Mouse (Mus musculus): Measurements from ENCODE around the gene Col5a1. TPM values are rescaled to one million over a fixed set of nuclear protein-coding genes. Genes with fewer than 3 reads are reported as not detected.
A peak's percentile ranks its signal among the peaks of the same experiment; 100 is the strongest.

Col5a1 gene
- total RNA-seq, 2 experiments from 2014 or later, result 132 to 140 TPM

GRCm38 (mm10) chr2:27917177-27917576, 31.0 kb downstream of the Col5a1 start:
- DNase-seq (ENCODE audit: low spot score in 2 of 2), result no peak

DNA sequence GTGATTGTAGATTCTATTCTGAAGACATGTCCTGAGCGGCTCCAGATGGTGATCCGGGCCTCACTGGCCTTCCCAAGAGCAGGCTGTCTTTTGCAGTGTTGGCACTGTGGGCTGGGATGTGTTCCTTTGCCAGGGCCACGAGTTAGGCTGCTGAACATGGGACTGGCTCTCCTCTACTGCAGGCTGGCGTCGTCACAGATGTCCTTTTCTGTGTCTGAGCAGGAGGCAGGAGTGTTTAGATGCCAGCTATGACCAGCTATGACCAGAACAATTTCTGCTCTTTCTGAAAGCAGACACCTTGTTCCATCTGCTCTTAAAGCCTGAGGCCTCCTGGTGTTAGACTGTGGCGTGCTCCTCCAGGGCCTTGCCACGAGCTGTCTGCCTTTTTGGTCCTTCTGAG, 31.9 kb downstream of the Col5a1 start:
- no peak for DNase-seq (ENCODE audit: low spot score in 2 of 2)

GRCm38 (mm10) chr2:27919309-27919850, 33.2 kb downstream of the Col5a1 start:
- no peak for DNase-seq (ENCODE audit: low spot score in 2 of 2)

DNA sequence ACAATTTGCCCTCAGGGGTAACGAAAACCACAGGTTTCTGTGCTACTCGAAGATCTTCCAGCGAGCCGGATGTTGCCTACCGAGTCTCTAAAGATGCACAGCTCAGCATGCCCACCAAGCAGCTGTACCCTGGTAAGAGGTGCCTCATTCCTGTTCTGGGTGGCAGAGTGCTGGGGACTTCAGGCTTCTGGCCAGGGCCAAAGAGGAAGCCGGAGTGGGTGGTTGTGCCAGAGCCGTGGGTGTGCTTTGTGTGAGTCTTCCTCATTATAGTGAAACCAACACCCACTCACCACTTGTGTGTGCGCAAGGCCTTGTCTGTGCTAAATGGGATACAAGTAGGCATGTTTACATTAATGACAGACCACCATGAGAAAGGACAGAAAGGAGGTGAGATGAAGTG, 35.8 kb downstream of the Col5a1 start:
- no peak for DNase-seq (ENCODE audit: low spot score in 2 of 2)

- no peak for DNase-seq (ENCODE audit: low spot score in 2 of 2)
These were observed 37.5 kb downstream of the Col5a1 start for GRCm38 (mm10) chr2:27923718-27924117.

DNA sequence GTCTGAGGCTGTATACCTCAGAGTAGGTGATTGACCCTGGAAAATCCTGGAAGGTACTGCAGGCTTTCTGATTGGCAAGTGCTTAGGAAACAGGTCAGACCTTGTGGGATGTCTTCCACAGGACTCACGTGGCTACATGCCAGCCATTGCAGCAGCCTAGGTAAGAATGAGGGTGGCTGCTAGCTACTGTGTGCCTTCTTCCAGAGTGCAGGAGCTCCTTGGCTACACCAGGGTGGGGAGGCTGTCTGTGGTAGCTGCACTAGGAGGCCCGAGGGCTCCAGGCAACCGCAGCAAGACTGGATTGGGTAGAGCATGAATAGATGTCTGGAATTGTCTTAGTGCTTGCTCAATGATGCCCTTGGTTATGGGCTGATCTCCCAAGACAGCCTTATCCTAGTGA, 38.2 kb downstream of the Col5a1 start:
- no peak for DNase-seq (ENCODE audit: low spot score in 2 of 2)

- peak in 1 of 2 experiments; percentile 24 for DNase-seq (ENCODE audit: low spot score in 2 of 2)
These were observed 40.4 kb downstream of the Col5a1 start for GRCm38 (mm10) chr2:27926478-27927165.

DNA sequence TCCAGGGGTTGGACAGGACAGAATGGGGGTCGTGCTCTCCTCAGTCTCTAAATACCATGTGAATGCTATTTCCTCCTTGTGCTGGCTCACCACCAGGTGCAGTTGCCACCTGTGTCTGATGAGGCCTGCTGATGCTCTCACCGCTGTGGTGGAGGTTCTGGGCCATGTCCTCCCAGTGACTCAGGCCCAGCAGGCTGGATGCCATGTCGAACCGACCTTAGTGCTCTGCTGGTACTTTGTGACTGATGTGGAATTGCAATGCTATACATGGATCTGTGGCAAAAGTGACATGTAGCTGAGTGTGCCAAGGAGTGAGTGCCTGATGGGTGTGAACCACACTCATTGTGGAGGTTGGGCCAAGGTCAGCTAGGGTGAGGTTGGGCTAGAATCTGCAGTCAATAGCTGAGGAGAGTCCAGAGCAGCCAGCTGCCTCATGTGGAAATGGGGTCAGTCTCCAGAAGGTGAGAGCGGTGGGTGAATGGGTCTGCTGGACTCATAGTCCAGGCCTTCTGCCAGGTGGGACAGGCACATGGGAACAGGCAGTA, 44.3 kb downstream of the Col5a1 start:
- no peak for DNase-seq (ENCODE audit: low spot score in 2 of 2)

GRCm38 (mm10) chr2:27931130-27931529, 44.9 kb downstream of the Col5a1 start:
- DNase-seq (ENCODE audit: low spot score in 2 of 2), result no peak

- DNase-seq (ENCODE audit: low spot score in 2 of 2), result no peak
These were observed 45.7 kb downstream of the Col5a1 start for GRCm38 (mm10) chr2:27931971-27932370.

DNA sequence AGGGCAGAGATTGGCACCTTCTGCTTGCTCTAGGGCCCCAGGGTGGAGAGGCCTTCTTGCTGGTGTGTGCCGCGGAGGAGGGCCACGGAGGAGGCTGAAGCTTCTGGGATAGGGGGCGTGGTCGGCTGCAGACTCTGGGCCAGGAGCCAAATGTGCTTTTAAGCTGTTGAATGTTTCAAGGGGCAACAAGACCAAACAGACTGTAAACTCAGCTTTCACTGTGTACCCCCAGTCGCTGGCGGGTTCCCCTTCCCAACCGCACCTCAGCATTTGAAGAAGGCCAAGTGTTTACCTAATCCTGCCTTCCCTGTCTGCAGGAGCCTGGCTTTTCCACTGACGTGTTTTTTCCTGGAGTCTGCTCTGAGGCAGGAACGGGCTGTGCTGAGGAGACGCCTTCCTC, 48.0 kb downstream of the Col5a1 start:
- no peak for DNase-seq (ENCODE audit: low spot score in 2 of 2)

DNA sequence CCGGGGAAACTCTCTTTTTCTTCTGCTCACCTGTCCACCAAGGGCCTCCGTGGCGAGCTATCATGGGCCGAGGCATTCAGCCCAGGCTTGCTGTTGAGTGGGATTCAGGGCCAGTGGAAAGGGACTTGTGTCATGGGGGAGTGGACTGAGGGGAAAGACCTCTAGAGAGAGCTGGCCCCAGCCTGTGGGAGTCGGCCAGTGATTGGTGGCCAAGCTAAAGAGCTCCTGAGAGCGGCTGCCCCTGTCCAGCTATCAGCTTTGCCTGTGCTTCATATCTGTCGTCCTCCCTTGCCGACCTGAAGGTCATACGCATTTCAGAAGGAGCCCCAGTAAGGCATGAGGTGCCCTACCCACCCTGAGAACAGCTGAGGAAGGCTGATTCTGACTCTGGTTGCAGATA, 48.6 kb downstream of the Col5a1 start:
- no peak for DNase-seq (ENCODE audit: low spot score in 2 of 2)

DNA sequence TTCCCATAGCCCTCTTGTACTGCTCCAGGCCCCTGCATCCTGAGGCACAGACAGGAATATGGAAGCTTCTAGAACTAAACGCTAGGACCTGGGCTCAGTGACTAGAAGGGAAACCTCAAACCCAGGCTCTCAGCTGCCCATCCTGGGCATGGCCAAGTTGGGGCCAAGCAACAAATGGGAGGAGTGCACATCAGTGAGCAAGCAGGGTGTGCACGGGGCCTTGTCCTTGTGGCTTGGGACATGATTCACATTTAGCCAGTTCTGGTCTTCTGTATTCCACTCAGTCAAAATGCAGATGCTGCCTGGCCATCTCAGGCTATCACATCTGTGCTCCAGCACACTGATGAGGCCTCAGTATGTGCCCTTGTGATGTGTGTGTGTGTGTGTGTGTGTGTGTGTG, 49.2 kb downstream of the Col5a1 start:
- DNase-seq (ENCODE audit: low spot score in 2 of 2), result no peak

- DNase-seq (ENCODE audit: low spot score in 2 of 2), result peak in 1 of 2 experiments; percentile 43
These were observed 50.5 kb downstream of the Col5a1 start for GRCm38 (mm10) chr2:27936607-27937191.

DNA sequence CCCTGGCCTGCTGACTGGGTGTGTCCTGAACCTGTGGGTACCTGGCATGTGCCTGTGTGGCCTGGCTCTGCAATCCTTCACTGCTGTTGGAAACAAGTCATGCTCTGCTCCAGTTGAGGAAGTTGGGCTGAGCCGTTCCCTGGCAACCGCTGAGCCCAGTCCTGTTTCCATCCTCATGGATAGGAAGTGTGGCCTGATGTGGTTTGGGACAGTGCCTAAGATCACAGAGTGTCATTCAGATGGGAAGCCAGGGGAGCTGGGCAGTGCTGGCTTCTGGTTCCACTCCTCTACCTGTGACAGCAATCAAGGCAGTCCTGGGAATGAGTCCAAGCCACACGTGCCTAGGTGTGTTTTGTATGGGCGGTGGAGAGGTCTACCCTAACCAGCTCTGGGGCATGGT, 53.2 kb downstream of the Col5a1 start:
- no peak for DNase-seq (ENCODE audit: low spot score in 2 of 2)

GRCm38 (mm10) chr2:27940144-27940543, 53.9 kb downstream of the Col5a1 start:
- DNase-seq (ENCODE audit: low spot score in 2 of 2), result no peak

- DNase-seq (ENCODE audit: low spot score in 2 of 2), result no peak
These were observed 61.0 kb downstream of the Col5a1 start for GRCm38 (mm10) chr2:27947252-27947651.

- no peak for DNase-seq (ENCODE audit: low spot score in 2 of 2)
These were observed 61.7 kb downstream of the Col5a1 start for GRCm38 (mm10) chr2:27947917-27948316.

DNA sequence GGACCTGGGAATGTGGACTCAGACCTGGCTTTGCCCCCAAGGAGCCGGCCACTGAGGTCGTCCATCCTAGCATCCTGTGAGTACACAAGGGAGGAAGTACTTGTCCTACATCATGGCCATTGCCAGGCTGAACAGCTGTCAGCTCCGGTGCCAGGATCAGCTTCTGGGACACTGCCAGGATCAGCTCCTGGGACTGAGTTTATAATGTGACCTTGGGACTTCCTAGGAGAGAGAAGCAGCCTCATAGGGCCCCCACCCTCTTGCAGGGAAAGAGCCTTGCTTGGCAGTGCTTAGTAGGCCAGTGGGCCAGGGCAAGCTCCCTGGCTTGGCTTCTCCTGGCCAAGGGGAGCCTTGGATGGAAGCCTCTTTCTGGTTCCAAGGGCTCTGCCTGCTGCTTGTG, 67.6 kb downstream of the Col5a1 start:
- DNase-seq (ENCODE audit: low spot score in 2 of 2), result peak in 1 of 2 experiments; percentile 59

DNA sequence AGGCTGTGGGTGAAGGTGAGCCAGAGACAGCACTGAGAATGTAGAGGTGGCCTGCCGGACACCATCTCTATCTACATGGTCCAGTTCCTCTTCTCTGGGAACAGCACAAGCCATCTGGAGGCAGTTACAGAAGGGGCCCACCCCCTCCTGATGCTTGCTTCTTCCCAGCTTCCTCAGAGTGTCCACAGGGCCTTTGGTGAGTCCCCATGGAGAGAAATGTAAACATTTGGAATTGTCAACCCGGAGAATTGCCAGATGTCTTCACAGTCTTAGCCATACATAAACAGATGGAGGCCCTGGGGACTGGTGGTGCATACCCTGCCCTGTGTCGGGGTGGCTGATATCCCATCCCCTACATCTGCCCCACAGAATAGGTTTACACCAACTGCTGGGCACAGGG, 68.7 kb downstream of the Col5a1 start:
- no peak for DNase-seq (ENCODE audit: low spot score in 2 of 2)

DNA sequence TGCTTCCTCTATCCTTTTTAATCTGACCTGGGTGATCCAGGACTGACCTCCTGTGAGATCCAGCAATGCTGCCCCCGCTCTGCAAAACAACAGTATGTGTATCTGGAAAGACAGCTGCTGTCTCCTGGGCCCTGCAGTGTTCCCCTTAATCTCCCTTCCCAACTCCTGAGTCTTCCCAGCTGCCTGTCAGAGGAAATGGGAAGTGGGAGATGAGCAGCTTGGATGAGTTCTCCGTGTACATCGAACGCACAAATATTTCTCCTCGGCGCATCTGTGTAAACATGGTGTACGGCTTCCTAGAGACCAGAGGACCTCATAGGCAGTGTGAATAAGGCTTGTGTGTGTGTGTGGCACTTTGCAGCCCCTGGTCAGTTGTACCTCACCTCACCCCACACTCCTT, 70.5 kb downstream of the Col5a1 start:
- no peak for DNase-seq (ENCODE audit: low spot score in 2 of 2)

DNA sequence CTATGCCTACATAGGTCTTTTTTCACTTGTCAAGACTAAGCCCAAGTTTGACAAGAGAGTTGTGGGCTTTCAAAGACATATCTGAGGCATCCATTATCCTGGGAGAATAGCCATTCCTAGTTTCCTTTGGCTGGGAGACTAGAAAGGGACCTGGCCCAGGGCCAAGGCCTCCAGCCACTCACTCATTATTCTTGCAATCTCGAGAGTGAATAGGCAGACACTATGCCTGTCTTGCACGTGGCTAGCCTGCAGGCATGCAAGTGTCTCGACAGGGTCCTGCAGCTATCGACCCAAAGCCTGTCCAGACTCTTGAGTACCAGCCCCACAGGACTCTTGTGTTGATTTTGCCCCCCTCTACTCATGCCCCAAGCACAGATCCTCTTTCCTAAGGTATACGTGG, 71.0 kb downstream of the Col5a1 start:
- no peak for DNase-seq (ENCODE audit: low spot score in 2 of 2)

- DNase-seq (ENCODE audit: low spot score in 2 of 2), result no peak
These were observed 73.0 kb downstream of the Col5a1 start for GRCm38 (mm10) chr2:27959275-27959674.
